Mouse (Mus musculus): ENCODE results near the gene Ctdnep1.

DNA sequence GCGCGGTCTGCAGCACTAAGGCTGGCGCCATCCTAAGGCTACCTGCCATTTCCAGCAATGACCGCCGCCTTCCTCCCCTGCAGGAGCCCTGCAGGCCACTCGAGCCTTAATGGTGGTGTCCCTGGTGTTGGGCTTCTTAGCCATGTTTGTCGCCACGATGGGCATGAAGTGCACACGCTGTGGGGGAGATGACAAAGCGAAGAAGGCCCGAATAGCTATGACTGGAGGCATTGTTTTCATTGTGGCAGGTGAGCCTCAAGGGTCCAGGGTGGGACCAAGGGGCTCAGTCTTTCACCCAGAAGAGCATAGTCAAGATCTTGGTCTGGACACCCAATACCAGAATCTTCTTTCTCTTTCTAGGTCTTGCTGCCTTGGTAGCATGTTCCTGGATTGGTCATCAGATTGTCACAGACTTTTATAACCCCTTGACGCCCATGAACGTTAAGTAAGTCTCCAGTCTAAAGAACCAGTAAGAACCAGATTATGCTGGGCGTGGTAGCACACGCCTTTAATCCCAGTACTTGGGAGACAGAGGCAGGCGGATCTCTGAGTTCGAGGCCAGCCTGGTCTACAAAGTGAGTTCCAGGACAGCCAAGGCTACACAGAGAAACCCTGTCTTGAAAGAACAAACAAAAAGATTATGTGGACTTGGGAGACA is 14.0 kb upstream of the Ctdnep1 start:
- TF ChIP-seq CTCF (IDR thresholded peaks at IDR 0.05; ENCODE audit: borderline replicate concordance, extremely low read depth, insufficient read depth, insufficient read length) (no peak), POLR2A (IDR thresholded peaks at IDR 0.05; ENCODE audit: borderline replicate concordance, extremely low read depth, insufficient read depth, insufficient read length, poor library complexity, severe bottlenecking) (no peak)
